Mouse (Mus musculus): ENCODE measurements at regions not wholly inside any gene's neighbourhood (a gene's known extent, or its start where the extent isn't known, plus 50 kb on each side); places are given as distances from the start of the nearest gene placed in this dataset.
A peak's percentile ranks its signal among the peaks of the same experiment; 100 is the strongest.

- H3K9ac ChIP-seq (ENCODE audit: low read depth, low read length), result no peak overlapping the region
- no peaks in the 10 kb centered on the region for H3K36me3 ChIP-seq (ENCODE audit: control insufficient read depth, insufficient read depth)
- no peaks in the 10 kb centered on the region for H3K9me3 ChIP-seq (ENCODE audit: control insufficient read depth)
- H3K4me2 ChIP-seq (replicated peaks; ENCODE audit: low read depth), result no peak overlapping the region
- peak; percentile 74 for TF ChIP-seq CTCF (IDR thresholded peaks at IDR 0.05; ENCODE audit: low read depth)
- H3K27ac ChIP-seq (ENCODE audit: low read depth, low read length), result no peak overlapping the region
- no peaks in the 10 kb centered on the region for H3K27me3 ChIP-seq (replicated peaks; ENCODE audit: control insufficient read depth, insufficient read depth, low read length)
- ATAC-seq, result no peak
- WGBS, result 22% methylated on average over 1 of the region's 1 CpGs
- H3K4me1 ChIP-seq (replicated peaks; ENCODE audit: control insufficient read depth, insufficient read depth, low read length), result no peaks in the 10 kb centered on the region
- H3K4me3 ChIP-seq (ENCODE audit: low read depth, low read length), result no peak overlapping the region
These were observed 2202.5 kb downstream of the Gm37988 start for GRCm38 (mm10) chr1:7010184-7010583.
